25 mouse cellular contexts compared by ENCODE assay signal in genomic region chr8:92260056-92260455, GRCm38 (mm10).
"Had no signal": no experiment of that assay in that cellular context is flagged by ENCODE, and none has a peak within 500 bp of the region (broad histone marks: within the 10 kb centered on the region; RNA-seq: fewer than 3 reads in every experiment).

No protein-coding gene starts in this region.

- H3K4me1 ChIP-seq: forebrain, embryonic 13.5 days; forebrain, embryonic 15.5 days; heart, embryonic 10.5 days had no signal

- H3K4me2 ChIP-seq: embryonic facial prominence, embryonic 12.5 days; embryonic facial prominence, embryonic 13.5 days; embryonic facial prominence, embryonic 15.5 days; forebrain, embryonic 12.5 days; forebrain, embryonic 13.5 days; forebrain, embryonic 15.5 days had no signal

- H3K27ac ChIP-seq: embryonic facial prominence, embryonic 10.5 days; embryonic facial prominence, embryonic 12.5 days; embryonic facial prominence, embryonic 13.5 days; embryonic facial prominence, embryonic 15.5 days; forebrain, embryonic 12.5 days; forebrain, embryonic 13.5 days; forebrain, embryonic 15.5 days; gastrocnemius, adult 2 months; heart, adult 2 months; heart, embryonic 10.5 days had no signal

- H3K27me3 ChIP-seq: embryonic facial prominence, embryonic 13.5 days; embryonic facial prominence, embryonic 15.5 days; forebrain, embryonic 15.5 days had no signal

- H3K9me3 ChIP-seq: embryonic facial prominence, embryonic 10.5 days; embryonic facial prominence, embryonic 12.5 days; embryonic facial prominence, embryonic 13.5 days; embryonic facial prominence, embryonic 15.5 days; forebrain, embryonic 12.5 days; forebrain, embryonic 13.5 days; forebrain, embryonic 15.5 days; heart, embryonic 10.5 days had no signal

- H3K4me3 ChIP-seq: embryonic facial prominence, embryonic 10.5 days; embryonic facial prominence, embryonic 12.5 days; embryonic facial prominence, embryonic 13.5 days; embryonic facial prominence, embryonic 15.5 days; erythroblast, embryonic 14.5 days; forebrain, embryonic 12.5 days; forebrain, embryonic 13.5 days; forebrain, embryonic 15.5 days; gastrocnemius, adult 2 months; heart, adult 2 months; heart, embryonic 10.5 days had no signal

- H3K36me3 ChIP-seq: embryonic facial prominence, embryonic 10.5 days; embryonic facial prominence, embryonic 12.5 days; embryonic facial prominence, embryonic 13.5 days; embryonic facial prominence, embryonic 15.5 days; forebrain, embryonic 12.5 days; forebrain, embryonic 15.5 days; heart, embryonic 10.5 days had no signal

- ATAC-seq: forebrain, embryonic 13.5 days; forebrain, embryonic 15.5 days; forebrain, embryonic 16.5 days; forebrain, postnatal 0 days had no signal

- H3K9ac ChIP-seq: embryonic facial prominence, embryonic 12.5 days; embryonic facial prominence, embryonic 13.5 days; embryonic facial prominence, embryonic 15.5 days; forebrain, embryonic 12.5 days; forebrain, embryonic 13.5 days; forebrain, embryonic 15.5 days; forebrain, postnatal 0 days had no signal

- DNase-seq: cerebellum, adult 8-10 months; cerebellum, adult 9-10 months; cerebellum, adult 9-11 months; cerebellum, postnatal 14 days; cerebellum, postnatal 25 days; cerebellum, postnatal 36 days; embryo, embryonic 11 days; forebrain, postnatal 0 days; gastrocnemius, adult 2 months; gastrocnemius, postnatal 10 days; gastrocnemius, postnatal 14 days; gastrocnemius, postnatal 25 days; gastrocnemius, postnatal 36 days; heart, adult 18-20 months; heart, adult 2 months had no signal
